Mouse (Mus musculus) neural tube, embryonic 13.5 days (tissue): Measurements from ENCODE around the gene Atg9b. TPM values are rescaled to one million over a fixed set of nuclear protein-coding genes. Genes with fewer than 3 reads are reported as not detected.
A peak's percentile ranks its signal among the peaks of the same experiment; 100 is the strongest.

Experiments used
- ATAC-seq: fragments of 200-750 bp; cut with Nextera tagmentation; 2 replicates; pipeline ENCODE4 v1.8.0; 2017; ENCODE audit warnings: low read depth, mild to moderate bottlenecking, moderate TSS enrichment, moderate library complexity
- H3K27ac ChIP-seq: fragments of 300-500 bp; sonication (generic); replicated peaks from 2 replicates; pipeline ENCODE4 v1.5.1; 2015; ENCODE audit warnings: moderate library complexity, mild to moderate bottlenecking, inconsistent platforms
- H3K27me3 ChIP-seq: fragments of 300-500 bp; sonication (generic); 2 replicates; pipeline ENCODE4 v1.6.1; 2015; ENCODE audit warnings: mild to moderate bottlenecking, inconsistent platforms
- H3K36me3 ChIP-seq: fragments of 300-500 bp; sonication (generic); 2 replicates; pipeline ENCODE4 v1.6.1; 2015; ENCODE audit warnings: mild to moderate bottlenecking, inconsistent platforms
- H3K4me1 ChIP-seq: fragments of 300-500 bp; sonication (generic); replicated peaks from 2 replicates; pipeline ENCODE4 v1.6.1; 2015; ENCODE audit warnings: inconsistent platforms
- H3K4me2 ChIP-seq: fragments of 300-500 bp; sonication (generic); 2 replicates; pipeline ENCODE4 v1.6.1; 2015; ENCODE audit warnings: inconsistent platforms, mild to moderate bottlenecking, moderate library complexity
- H3K4me3 ChIP-seq: fragments of 300-500 bp; sonication (generic); 2 replicates; pipeline ENCODE4 v1.5.1; 2015; ENCODE audit warnings: mild to moderate bottlenecking, inconsistent platforms
- H3K9ac ChIP-seq: fragments of 300-500 bp; sonication (generic); 2 replicates; pipeline ENCODE4 v1.6.1; 2015; ENCODE audit warnings: moderate library complexity, mild to moderate bottlenecking, inconsistent platforms
- H3K9me3 ChIP-seq: fragments of 300-500 bp; sonication (generic); 2 replicates; pipeline ENCODE4 v1.6.1; 2016; ENCODE audit warnings: inconsistent platforms
- WGBS: fragments of 180-500 bp; shearing (Covaris S2); methylation state at CpG from one replicate; pipeline ENCODE4 v1.1.7; 2015; 5-methylcytosine and 5-hydroxymethylcytosine counted together
- polyA plus RNA-seq: library from polyadenylated mRNA; unstranded; fragments of >200 nt; fragmentation: Nextera tagmentation; extraction: Ambion mirVana; gene quantifications from 2 replicates; pipeline ENCODE4 v1.2.1, GENCODE M21; 2015

The Atg9b gene
- 1.1 TPM in 2 replicates for polyA plus RNA-seq

DNA sequence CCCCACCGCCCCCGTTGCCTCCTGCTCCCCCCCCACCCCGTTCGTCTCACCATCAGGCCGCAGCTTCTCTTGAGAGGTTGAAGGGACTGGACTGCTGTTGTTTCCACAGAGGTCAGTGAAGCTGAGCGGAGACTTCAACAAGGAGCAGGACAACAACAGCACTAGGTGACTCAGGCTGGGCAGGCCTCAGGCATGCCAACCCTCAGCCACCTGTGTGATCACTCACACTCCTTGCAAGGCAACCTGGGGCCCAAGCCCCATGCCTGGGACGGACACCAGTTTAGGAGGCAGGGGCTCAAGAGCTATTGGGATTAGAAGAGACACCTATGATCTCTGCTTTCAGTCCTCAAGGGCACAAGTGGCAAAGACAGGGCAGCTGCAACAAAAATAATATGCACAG lies at the start of gene Atg9b:
Atg9b (minus strand) TSS at position 280 of the 400 bp plus-strand sequence.
- WGBS: 79% methylated on average over 7 of the region's 7 CpGs

GRCm38 (mm10) chr5:24441187-24441586 lies 49.2 kb upstream of the Atg9b start:
- ATAC-seq: no peak
- H3K4me1 ChIP-seq: peaks cover 21% of the 10 kb centered on the region
- no peaks in the 10 kb centered on the region for H3K27me3 ChIP-seq
- no peaks in the 10 kb centered on the region for H3K9me3 ChIP-seq
- whole genome bisulfite sequencing: 93% methylated on average over 8 of the region's 8 CpGs
- no peak overlapping the region for H3K4me2 ChIP-seq
- no peak overlapping the region for H3K9ac ChIP-seq
- H3K36me3 ChIP-seq: peaks cover 58% of the 10 kb centered on the region
- no peak overlapping the region for H3K4me3 ChIP-seq
- H3K27ac ChIP-seq: no peak overlapping the region

More for the DNA sequence above, at the start of gene Atg9b:
- Histone ChIP-seq H3K4me3 (no peak within 1 kb of the TSS), H3K4me2 (no peak within 1 kb of the TSS), H3K27me3 (peaks cover 29% of the 10 kb centered on the region), H3K4me1 (peaks cover 35% of the 10 kb centered on the region), H3K9ac (no peak within 1 kb of the TSS), H3K9me3 (no peaks in the 10 kb centered on the region), H3K27ac (no peak within 1 kb of the TSS), H3K36me3 (peaks cover 4% of the 10 kb centered on the region; the same call in 1 of the 2 replicates)
- ATAC-seq: no peak

- Histone ChIP-seq H3K36me3 (peaks cover 76% of the 10 kb centered on the region), H3K27ac (no peak overlapping the region), H3K9me3 (no peaks in the 10 kb centered on the region), H3K4me3 (no peak overlapping the region), H3K9ac (no peak overlapping the region), H3K27me3 (no peaks in the 10 kb centered on the region), H3K4me2 (no peak overlapping the region), H3K4me1 (no peaks in the 10 kb centered on the region)
- ATAC-seq: no peak
- whole genome bisulfite sequencing: 93% methylated on average over 8 of the region's 8 CpGs
Measured at GRCm38 (mm10) chr5:24433993-24434392, 42.0 kb upstream of the Atg9b start.

DNA sequence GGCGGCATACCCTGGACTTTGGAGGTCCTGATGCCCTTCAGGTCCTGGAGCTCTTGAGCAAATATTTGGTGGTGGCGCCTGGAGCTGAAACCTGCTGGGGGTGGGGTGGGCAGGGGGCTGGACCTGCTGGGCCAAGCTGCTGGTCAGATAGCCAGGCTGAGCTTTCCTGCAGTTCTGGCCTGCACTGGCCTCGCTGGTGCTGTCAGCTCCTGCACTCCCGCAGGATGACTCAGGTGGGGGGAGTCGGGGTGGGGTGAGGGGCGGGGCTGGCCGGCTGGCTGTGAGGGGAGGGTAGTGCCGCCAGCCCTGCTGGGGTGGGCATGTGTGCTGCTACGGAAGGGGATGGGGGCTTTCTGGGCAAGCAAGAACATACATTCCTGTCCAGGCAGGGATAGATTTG lies 36.7 kb upstream of the Atg9b start:
- Histone ChIP-seq H3K36me3 (peaks cover 41% of the 10 kb centered on the region), H3K9ac (peak overlapping the region; percentile 43), H3K27ac (no peak overlapping the region), H3K9me3 (no peaks in the 10 kb centered on the region), H3K4me3 (no peak overlapping the region), H3K4me2 (no peak overlapping the region), H3K4me1 (peaks cover 46% of the 10 kb centered on the region), H3K27me3 (peaks cover 15% of the 10 kb centered on the region; the same call in 1 of the 2 replicates)
- WGBS: 13% methylated on average over 9 of the region's 9 CpGs
- no peak for ATAC-seq

DNA sequence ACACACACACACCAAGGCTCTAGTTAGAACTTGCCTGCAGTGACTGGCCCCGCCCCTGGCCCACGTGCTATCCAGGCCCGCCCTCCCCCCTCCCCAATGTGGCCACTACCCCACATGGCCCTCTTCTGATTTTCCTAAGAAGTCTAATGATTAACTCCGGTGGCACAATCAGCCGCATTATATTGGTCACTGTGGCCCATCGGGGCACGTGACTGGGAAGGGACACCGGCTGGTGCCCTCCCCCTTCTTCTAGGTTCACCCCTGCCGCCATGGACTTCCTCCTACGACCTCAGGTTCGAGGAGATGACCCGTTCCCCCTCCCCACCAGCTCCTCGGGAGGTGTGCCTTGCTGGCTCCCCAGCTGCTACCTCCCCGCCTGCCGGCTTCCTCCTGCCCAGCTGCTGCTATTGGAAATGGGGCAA lies 36.0 kb upstream of the Atg9b start:
- Histone ChIP-seq H3K36me3 (peaks cover 35% of the 10 kb centered on the region), H3K4me3 (no peak overlapping the region), H3K4me2 (peak overlapping the region; percentile 22), H3K27me3 (peaks cover 15% of the 10 kb centered on the region; the same call in 1 of the 2 replicates), H3K4me1 (peaks cover 48% of the 10 kb centered on the region), H3K9me3 (no peaks in the 10 kb centered on the region), H3K27ac (no peak overlapping the region), H3K9ac (peak overlapping the region; percentile 43)
- WGBS: 7% methylated on average over 15 of the region's 15 CpGs
- ATAC-seq: no peak

DNA sequence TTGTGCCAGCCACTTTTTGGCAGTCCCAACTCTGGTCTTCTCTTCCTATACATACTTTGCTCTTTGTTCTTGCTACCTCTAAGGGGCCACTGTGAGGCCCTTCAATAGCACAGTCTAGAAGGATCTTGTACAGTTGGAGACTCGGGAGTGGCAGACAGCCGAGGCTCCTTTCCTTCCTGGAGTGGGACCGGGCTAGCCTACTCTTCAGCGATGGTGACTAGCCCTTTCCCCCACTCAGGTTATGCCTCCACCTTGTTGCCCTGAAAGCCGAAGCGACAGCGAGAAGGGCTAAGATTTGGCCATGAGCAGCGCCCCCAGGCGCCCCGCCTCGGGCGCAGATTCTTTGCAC lies 35.3 kb upstream of the Atg9b start:
- 20% methylated on average over 12 of the region's 12 CpGs for WGBS
- Histone ChIP-seq H3K27ac (no peak overlapping the region), H3K9ac (0 out of 2 replicates have a peak overlapping the region, but pooled peaks have one; percentile 22), H3K4me1 (peaks cover 55% of the 10 kb centered on the region), H3K4me2 (peak overlapping the region; percentile 85), H3K4me3 (no peak overlapping the region), H3K9me3 (no peaks in the 10 kb centered on the region), H3K27me3 (peaks cover 15% of the 10 kb centered on the region; the same call in 1 of the 2 replicates), H3K36me3 (peaks cover 27% of the 10 kb centered on the region)
- no peak for ATAC-seq

GRCm38 (mm10) chr5:24426556-24427284 lies 34.8 kb upstream of the Atg9b start:
- Histone ChIP-seq H3K4me1 (peaks cover 60% of the 10 kb centered on the region), H3K4me2 (peak overlapping the region; percentile 85), H3K36me3 (peaks cover 22% of the 10 kb centered on the region), H3K9me3 (no peaks in the 10 kb centered on the region), H3K9ac (peak overlapping the region; percentile 82; the same call in 1 of the 2 replicates), H3K4me3 (peak overlapping the region; percentile 64; the same call in 1 of the 2 replicates), H3K27ac (no peak overlapping the region), H3K27me3 (peaks cover 15% of the 10 kb centered on the region; the same call in 1 of the 2 replicates)
- no peak for ATAC-seq
- 10% methylated on average over 9 of the region's 9 CpGs for WGBS

DNA sequence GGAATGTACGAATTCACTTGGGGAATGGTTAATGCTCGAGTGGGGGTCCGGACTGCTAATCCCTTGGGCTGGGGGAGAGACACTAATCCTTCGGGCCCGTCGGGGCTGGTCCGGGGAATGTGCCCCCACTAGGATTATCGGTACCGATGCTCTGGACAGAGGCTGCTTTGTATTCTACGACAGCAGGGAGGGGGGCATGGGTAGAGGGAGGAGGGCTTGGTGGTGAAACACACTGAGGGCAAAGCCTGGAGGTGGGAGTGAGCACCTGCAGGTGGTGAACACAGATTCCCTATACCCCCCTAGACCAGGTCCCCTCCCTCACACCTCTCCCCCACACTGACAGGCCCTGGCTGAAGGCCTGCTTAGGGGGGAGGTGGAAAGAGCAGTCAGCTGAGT lies 34.1 kb upstream of the Atg9b start:
- Histone ChIP-seq H3K27me3 (peaks cover 15% of the 10 kb centered on the region; the same call in 1 of the 2 replicates), H3K9ac (peak overlapping the region; percentile 82), H3K4me3 (peak overlapping the region; percentile 64), H3K36me3 (peaks cover 19% of the 10 kb centered on the region), H3K9me3 (no peaks in the 10 kb centered on the region), H3K27ac (no peak overlapping the region), H3K4me1 (peaks cover 64% of the 10 kb centered on the region), H3K4me2 (peak overlapping the region; percentile 85)
- WGBS: 2% methylated on average over 10 of the region's 10 CpGs
- no peak for ATAC-seq

DNA sequence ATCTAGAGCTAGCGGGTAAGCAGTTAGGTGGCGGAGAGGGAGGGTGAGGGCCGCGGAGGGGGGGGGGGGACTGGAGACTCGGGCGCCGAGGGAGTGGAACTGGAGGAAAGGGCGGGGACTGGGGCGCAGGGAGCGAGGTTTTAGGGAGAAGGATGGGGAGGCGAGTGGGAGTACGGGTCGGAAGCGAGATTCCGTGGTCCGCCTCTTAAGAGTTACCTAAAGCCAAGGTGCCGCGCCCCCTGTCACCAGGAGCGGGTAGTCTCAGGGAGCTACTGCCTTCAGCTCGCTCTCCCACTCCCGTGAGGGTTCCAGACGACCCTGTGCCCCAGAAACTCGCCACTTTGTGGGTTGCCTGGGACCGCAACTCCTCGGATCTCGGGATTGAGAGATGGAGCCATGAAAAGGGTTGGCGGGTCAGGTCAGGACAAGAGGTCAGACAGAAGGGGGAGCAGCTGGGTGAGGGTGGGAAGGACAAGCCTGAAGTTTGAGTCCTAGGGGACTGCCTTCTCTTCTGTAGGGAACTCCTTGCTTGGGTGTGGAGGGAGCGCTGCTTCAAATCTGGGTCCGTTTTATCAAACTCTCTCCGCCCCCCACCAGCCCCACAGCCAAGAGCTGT lies 33.6 kb upstream of the Atg9b start:
- Histone ChIP-seq H3K36me3 (peaks cover 19% of the 10 kb centered on the region), H3K4me3 (peak overlapping the region; percentile 64), H3K9me3 (no peaks in the 10 kb centered on the region), H3K9ac (peak overlapping the region; percentile 82), H3K27ac (no peak overlapping the region), H3K4me1 (peaks cover 64% of the 10 kb centered on the region), H3K27me3 (peaks cover 15% of the 10 kb centered on the region; the same call in 1 of the 2 replicates), H3K4me2 (peak overlapping the region; percentile 85)
- under 1% methylated on average over 26 of the region's 30 CpGs for WGBS
- ATAC-seq: no peak

GRCm38 (mm10) chr5:24424861-24425411 lies 33.0 kb upstream of the Atg9b start:
- Histone ChIP-seq H3K9me3 (no peaks in the 10 kb centered on the region), H3K27me3 (peaks cover 15% of the 10 kb centered on the region; the same call in 1 of the 2 replicates), H3K4me1 (peaks cover 64% of the 10 kb centered on the region), H3K4me3 (peak overlapping the region; percentile 64), H3K9ac (peak overlapping the region; percentile 82), H3K27ac (peak overlapping the region; percentile 92), H3K36me3 (peaks cover 19% of the 10 kb centered on the region), H3K4me2 (peak overlapping the region; percentile 85)
- ATAC-seq: no peak
- WGBS: under 1% methylated on average over 50 of the region's 60 CpGs

GRCm38 (mm10) chr5:24424004-24424781 lies 32.2 kb upstream of the Atg9b start:
- peaks cover 22% of the 10 kb centered on the region for H3K36me3 ChIP-seq
- 14% methylated on average over 21 of the region's 21 CpGs for WGBS
- H3K4me2 ChIP-seq: peak overlapping the region; percentile 85
- peak overlapping the region; percentile 92 for H3K27ac ChIP-seq
- peak overlapping the region; percentile 82 for H3K9ac ChIP-seq
- H3K9me3 ChIP-seq: no peaks in the 10 kb centered on the region
- 0 out of 2 replicates have a peak, but pooled peaks have one; percentile 1 for ATAC-seq
- H3K4me3 ChIP-seq: peak overlapping the region; percentile 64
- H3K4me1 ChIP-seq: peaks cover 64% of the 10 kb centered on the region
- H3K27me3 ChIP-seq: peaks cover 15% of the 10 kb centered on the region; the same call in 1 of the 2 replicates
